Mouse (Mus musculus) layer of hippocampus, adult 8-10 months (tissue): Measurements from ENCODE around the gene Arhgef10l. TPM values are rescaled to one million over a fixed set of nuclear protein-coding genes. Genes with fewer than 3 reads are reported as not detected.

Source experiments
- DNase-seq, 2 experiments: peaks; one replicate each; pipeline ENCODE4 v3.0.0; 2022; ENCODE audit warnings: low spot score in 2 of 2
- microRNA-seq, 2 experiments: library from miRNA; unstranded; fragments of <30 nt; microRNA quantifications; one replicate each; pipeline ENCODE4 v1.2.0; 2022
- total RNA-seq, 4 experiments: library from RNA; stranded (reverse); gene quantifications; 2 replicates each; pipeline ENCODE4 v1.2.4; 2022

The Arhgef10l gene
- total RNA-seq, 4 experiments from 2014 or later = 44.6 to 55.8 (median 46.7) TPM

DNA sequence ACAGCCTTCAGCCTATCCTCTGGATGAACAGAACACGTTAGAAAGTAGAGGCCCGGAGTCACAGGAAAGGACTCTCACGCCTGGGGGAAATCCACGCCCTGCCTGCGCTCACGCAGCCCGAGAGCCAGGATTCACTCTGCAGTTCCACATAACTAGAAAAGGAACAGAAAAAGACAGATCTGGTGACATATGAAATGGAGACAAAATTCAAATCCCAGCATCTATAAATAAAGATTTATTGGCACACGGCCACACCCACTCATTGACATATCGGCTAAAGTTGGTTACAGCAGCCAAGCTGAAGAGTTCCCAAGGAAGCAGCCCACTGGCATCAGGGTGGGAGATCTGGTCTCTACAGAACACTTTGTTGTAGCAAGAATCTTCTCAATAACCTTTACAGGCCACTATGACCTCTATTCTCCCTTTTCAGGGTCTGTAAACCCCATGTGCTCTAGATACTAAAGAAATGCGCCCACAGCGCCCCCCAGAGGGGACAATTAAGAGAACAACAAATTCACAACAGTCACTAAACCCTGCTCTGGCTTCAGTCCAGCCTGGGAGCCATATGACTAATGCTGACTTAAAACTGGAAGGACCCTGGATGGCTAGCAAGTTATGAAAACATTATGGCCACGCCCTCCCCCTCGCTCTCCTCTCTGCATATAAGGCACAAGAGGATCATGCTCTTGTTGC, 195.9 kb downstream of the Arhgef10l start:
- DNase-seq = peak; percentile 44

DNA sequence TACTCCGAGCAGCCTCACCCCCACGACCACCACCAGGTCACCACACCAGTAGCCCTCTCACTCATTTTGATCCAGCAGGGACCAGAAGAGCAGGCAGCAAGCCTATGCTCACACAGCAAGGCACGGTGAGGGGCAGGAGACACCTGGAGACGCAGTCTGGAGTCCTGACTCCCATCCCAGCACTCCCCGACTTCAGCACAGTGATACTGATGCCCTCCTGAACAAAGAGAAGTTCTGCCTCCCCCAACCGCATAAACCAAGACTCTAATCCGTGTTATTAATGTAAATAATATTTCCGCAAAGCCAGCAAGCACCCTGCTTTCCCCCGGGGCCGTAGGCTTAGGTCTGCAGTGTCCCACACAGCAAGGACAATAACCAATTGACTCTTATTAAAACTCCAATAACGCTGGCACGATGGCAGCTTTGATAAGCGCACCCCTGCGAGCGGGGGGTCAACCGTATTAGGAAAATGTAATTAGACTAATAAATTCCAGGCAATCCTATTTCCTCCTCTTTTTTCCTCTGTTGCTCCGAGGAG, 198.5 kb downstream of the Arhgef10l start:
- no peak for DNase-seq

Small RNA genes lying within 50 kb of the gene (microRNA-seq; reads per million reads assigned to microRNA genes)
- 0 reads per million in 2 experiments for gene Gm23045

Other genes starting within 250 kb of the Arhgef10l start
- 10 to 100 TPM; 82.5 to 87.8 (median 85.0) TPM for gene Rcc2, start 34.5 kb upstream of the Arhgef10l start, total RNA-seq
- not detected for gene Padi6, start 76.6 kb upstream of the Arhgef10l start, total RNA-seq
- gene Padi4, start 108.2 kb upstream of the Arhgef10l start, total RNA-seq = under 1 TPM in 1 of 4 experiments, not detected in 3; 0.18 TPM
- not detected for gene Padi3, start 144.6 kb upstream of the Arhgef10l start, total RNA-seq
- gene Padi1, start 179.8 kb upstream of the Arhgef10l start, total RNA-seq = under 1 TPM in 2 of 4 experiments, not detected in 2; 0.08 to 0.16 TPM
- gene Padi2, start 240.3 kb upstream of the Arhgef10l start, total RNA-seq = 10 to 100 TPM; 25.4 to 44.6 (median 32.6) TPM